Mouse (Mus musculus): ENCODE measurements around the gene Mrpl48.

The Mrpl48 gene

GRCm38 (mm10) chr7:100496371-100496770, 111.7 kb downstream of the Mrpl48 start:
- no peak for DNase-seq (ENCODE audit: low spot score in 2 of 2)
